In the genomic region with DNA sequence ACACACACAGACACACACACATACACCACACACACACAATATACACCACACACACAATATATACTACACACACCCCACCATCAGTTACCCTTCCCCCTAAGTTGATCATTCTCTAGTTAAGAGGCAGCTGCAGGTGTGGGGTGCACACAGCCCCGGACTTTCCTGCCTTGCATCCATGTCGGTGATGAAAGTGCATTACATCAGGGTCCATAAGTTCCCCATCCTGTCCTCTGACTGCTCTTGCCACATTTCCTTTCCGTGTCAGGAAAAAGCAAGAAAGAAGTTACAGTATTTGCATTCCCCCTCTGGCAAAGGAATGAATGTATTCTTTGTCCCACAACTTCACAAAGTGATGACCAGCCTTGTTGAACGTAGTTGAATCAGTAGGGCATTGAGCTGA, we compare ENCODE assay signal across 17 mouse cellular contexts. TPM values are rescaled to one million over a fixed set of nuclear protein-coding genes. Genes with fewer than 3 reads are reported as not detected.
"Had no signal": no experiment of that assay in that cellular context is flagged by ENCODE, and none has a peak within 500 bp of the region (broad histone marks: within the 10 kb centered on the region; RNA-seq: fewer than 3 reads in every experiment).

No protein-coding gene starts in this region.

- DNase-seq: kidney, adult 8-10 months; kidney, postnatal 25 days; liver, embryonic 13.5 days; lung, postnatal 14 days; midbrain, embryonic 14.5 days; retina, postnatal 1 day; right cerebral cortex, postnatal 4 days; spleen, adult 18-20 months; thymus, adult 2 months; thymus, postnatal 36 days had no signal

- H3K9ac ChIP-seq: liver, embryonic 13.5 days; lung, embryonic 15.5 days; neural tube, embryonic 15.5 days had no signal

- H3K27me3 ChIP-seq: liver, embryonic 13.5 days; lung, embryonic 15.5 days; neural tube, embryonic 15.5 days had no signal

- H3K4me2 ChIP-seq: liver, embryonic 13.5 days; lung, embryonic 15.5 days; neural tube, embryonic 15.5 days had no signal

- H3K4me3 ChIP-seq: left cerebral cortex, adult 2 months; limb, embryonic 10.5 days; liver, embryonic 13.5 days; lung, embryonic 15.5 days; midbrain, embryonic 10.5 days; myocyte; neural tube, embryonic 15.5 days had no signal

- H3K36me3 ChIP-seq: liver, embryonic 13.5 days had no signal

- H3K27ac ChIP-seq: left cerebral cortex, adult 2 months; limb, embryonic 10.5 days; liver, embryonic 13.5 days; lung, embryonic 15.5 days; macrophage; midbrain, embryonic 10.5 days; neural tube, embryonic 15.5 days had no signal

- H3K9me3 ChIP-seq: limb, embryonic 10.5 days; liver, embryonic 13.5 days; midbrain, embryonic 10.5 days; neural tube, embryonic 15.5 days had no signal

- H3K4me1 ChIP-seq: liver, embryonic 13.5 days; lung, embryonic 15.5 days; midbrain, embryonic 10.5 days; neural tube, embryonic 15.5 days had no signal

RNA-seq across cellular contexts. Expression of gene Capns2, which starts 20.0 kb away (rescaled TPM):
- polyA plus RNA-seq: liver, embryonic 13.5 days; macrophage had no signal
